Mouse (Mus musculus): ENCODE results near the gene Dlgap1.

Dlgap1 gene

DNA sequence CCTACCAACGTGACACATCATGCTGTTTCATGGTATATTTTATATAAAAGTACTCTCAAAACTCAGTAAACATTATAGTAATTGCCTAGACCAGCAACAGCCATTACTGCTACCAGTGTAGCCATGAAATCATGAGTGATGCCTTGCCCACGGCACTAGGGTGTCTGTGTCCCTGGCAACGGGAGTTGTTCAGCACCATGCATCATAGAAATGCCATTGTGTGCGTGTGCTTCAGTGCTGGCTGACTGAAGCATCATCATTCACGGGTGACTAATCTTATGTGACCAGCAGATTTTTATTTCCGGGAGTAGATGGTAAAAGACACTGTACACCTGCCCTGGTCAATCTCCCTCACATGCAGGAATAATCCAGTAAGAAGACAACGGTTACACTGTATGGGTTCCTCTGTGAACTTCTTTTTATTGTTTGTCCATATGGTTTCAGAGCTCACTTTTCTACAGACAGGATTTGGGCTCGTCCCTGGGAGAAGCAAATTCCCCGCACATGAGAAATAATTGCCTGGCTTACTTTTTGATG, 203.7 kb downstream of the Dlgap1 start:
- no peak for DNase-seq (ENCODE audit: low read depth in 2 of 2, low spot score in 2 of 2)

GRCm38 (mm10) chr17:70173916-70174315, 205.0 kb downstream of the Dlgap1 start:
- DNase-seq (ENCODE audit: low read depth in 2 of 2, low spot score in 2 of 2): no peak

GRCm38 (mm10) chr17:70191228-70191627, 222.4 kb downstream of the Dlgap1 start:
- no peak for DNase-seq (ENCODE audit: low read depth in 2 of 2, low spot score in 2 of 2)

DNA sequence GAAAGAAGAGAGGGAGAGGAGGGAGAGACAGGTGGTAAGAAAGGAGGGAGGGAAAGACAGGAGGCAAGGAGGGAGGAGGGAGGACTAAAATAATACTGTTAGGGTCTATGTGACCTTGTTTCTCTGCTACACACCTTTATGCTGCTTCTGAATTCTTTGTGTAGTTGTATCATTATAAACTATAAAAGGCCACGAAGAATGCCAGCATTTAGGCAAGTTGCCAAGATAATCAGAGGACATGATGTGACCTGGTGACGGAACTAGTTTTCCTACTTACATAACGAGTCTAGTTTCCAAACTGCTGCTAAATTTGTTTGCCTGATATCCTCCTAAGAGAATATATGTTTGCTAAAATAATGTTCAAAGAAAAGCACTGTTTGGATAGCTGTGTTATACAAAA, 254.0 kb downstream of the Dlgap1 start:
- no peak for DNase-seq (ENCODE audit: low read depth in 2 of 2, low spot score in 2 of 2)

DNA sequence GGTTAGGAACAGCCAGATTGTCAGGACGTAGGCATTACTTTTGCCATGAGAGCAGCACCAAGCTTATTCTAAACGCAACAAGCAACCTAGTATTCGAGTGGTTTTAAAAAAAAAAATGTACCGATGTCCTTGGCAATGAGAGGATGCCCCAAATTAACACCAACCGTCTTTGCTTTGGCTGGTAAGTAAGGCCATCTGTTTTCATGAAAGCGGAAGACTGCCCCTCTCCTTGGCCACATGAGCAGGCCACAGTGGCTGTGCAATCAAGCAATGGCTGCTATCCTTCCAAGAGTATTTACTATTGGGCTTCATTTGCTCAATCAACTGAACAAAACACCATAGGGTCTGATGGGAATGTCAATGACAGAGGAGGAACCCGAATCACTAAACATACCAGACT, 278.5 kb downstream of the Dlgap1 start:
- no peak for DNase-seq (ENCODE audit: low read depth in 2 of 2, low spot score in 2 of 2)

GRCm38 (mm10) chr17:70248250-70248649, 279.4 kb downstream of the Dlgap1 start:
- no peak for DNase-seq (ENCODE audit: low read depth in 2 of 2, low spot score in 2 of 2)

DNA sequence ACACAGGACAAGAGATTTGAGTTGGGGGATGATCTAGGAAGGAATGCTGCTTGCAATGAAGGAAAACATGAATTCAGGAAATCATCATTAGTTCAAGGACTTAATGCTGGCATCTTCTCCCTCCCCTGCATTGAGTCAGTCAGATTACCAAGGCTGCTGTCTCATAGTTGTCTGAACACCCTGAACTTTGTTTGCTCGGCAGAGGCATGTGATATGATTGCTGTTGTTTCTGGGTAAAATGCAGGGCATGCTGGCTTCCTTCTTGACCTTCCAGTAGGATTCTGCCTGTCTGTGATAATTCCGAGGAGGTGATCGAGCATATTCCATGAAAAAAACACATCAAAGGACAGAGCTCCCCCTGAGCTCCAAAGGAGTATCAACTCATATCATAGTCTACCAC, 283.6 kb downstream of the Dlgap1 start:
- DNase-seq (ENCODE audit: low read depth in 2 of 2, low spot score in 2 of 2): no peak

- DNase-seq (ENCODE audit: low read depth in 2 of 2, low spot score in 2 of 2): no peak
These were observed 287.5 kb downstream of the Dlgap1 start for GRCm38 (mm10) chr17:70256371-70256770.

GRCm38 (mm10) chr17:70263156-70263555, 294.3 kb downstream of the Dlgap1 start:
- no peak for DNase-seq (ENCODE audit: low read depth in 2 of 2, low spot score in 2 of 2)

DNA sequence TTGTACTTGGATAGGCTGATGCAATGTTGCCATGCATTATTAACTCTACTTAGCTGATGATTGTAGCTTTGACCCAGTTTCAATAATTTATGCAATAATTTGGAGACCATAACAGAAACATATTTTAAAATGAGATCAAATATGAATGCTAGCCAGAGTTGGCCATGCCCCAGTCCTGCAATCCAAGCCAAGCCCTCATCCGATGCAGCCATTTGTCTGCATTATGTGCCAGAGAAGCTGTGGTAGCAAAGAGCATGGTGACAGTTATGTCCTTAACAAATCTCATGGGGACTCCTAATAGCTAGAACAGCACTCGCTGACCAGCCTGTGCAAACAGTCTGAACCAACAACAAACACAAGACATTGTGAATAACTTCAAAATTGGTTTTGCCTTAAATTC, 303.3 kb downstream of the Dlgap1 start:
- no peak for DNase-seq (ENCODE audit: low read depth in 2 of 2, low spot score in 2 of 2)

- no peak for DNase-seq (ENCODE audit: low read depth in 2 of 2, low spot score in 2 of 2)
These were observed 318.8 kb downstream of the Dlgap1 start for GRCm38 (mm10) chr17:70287708-70288107.

DNA sequence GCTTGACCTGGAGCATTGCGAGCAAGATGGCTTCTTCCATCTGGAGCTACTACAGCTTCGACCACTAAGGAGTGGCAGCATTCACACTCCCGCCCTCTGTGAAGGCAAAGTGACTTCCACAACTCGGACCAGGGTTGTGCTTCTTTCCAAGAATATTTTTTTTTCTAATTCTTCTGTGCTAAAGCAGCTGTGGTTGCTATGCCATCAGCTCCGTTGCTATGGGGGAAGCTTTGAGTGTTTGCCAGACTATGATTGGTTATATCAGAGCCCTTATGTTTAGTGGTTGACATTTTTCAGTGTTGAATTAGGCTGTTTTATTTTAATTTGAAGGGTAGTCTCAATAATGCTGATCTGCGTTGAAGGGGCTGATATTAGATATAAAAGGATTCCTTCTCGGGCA, 325.2 kb downstream of the Dlgap1 start:
- no peak for DNase-seq (ENCODE audit: low read depth in 2 of 2, low spot score in 2 of 2)

GRCm38 (mm10) chr17:70301941-70302478, 333.1 kb downstream of the Dlgap1 start:
- DNase-seq (ENCODE audit: low read depth in 2 of 2, low spot score in 2 of 2): no peak

- no peak for DNase-seq (ENCODE audit: low read depth in 2 of 2, low spot score in 2 of 2)
These were observed 333.8 kb downstream of the Dlgap1 start for GRCm38 (mm10) chr17:70302656-70303055.

DNA sequence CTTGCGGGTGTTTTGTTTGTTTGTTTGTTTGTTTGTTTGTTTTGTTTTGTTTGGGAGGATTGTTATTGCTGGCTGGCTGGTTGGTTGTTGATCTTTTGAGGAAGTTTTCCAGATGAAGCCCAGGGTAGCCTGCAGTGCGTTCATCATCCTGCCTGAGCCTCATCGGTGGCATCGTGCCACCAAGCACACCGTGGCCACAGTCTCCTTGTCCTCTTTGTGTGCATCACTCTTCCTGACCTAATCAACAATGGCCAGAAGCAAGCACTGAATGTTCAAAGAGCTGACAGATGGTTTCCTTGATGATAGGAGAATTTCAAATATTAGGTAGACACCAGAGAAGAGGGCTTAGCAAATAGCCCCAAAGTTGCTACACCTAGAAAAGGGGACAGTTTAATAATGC, 336.1 kb downstream of the Dlgap1 start:
- no peak for DNase-seq (ENCODE audit: low read depth in 2 of 2, low spot score in 2 of 2)

DNA sequence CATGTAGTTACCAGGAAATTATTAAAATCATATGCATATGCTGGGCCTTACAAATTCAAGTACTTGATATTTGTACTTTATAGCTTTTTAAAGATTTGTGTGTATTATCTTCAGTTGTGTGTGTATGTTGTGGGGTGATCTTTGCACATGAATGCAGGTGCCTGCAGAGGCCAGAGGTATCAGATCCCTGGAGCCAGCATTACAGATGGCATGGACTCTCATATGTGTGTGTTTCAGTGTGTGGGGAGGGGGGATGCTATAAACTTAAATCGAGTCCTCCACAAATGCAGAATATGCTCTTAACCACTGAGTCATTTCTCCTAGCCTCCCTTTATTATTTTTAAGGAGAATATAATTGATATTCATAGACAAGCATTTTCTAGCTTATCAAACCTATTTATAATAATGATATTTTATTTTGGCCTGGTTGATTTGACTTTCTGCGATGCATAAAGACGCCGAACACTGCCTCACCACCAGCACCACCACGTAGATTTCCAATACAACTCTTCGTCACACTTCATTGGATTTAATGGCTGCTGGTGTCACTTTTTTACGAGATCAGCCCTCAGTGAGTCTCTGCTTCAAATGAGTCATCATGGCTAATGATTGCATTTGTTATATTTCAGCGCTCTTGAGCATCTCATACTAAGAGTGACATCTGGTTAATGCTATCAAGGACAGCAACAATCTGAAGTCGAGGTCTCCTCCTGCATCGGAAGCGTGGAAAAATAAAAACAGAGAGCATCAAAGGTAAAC, 338.7 kb downstream of the Dlgap1 start:
- DNase-seq (ENCODE audit: low read depth in 2 of 2, low spot score in 2 of 2): no peak

DNA sequence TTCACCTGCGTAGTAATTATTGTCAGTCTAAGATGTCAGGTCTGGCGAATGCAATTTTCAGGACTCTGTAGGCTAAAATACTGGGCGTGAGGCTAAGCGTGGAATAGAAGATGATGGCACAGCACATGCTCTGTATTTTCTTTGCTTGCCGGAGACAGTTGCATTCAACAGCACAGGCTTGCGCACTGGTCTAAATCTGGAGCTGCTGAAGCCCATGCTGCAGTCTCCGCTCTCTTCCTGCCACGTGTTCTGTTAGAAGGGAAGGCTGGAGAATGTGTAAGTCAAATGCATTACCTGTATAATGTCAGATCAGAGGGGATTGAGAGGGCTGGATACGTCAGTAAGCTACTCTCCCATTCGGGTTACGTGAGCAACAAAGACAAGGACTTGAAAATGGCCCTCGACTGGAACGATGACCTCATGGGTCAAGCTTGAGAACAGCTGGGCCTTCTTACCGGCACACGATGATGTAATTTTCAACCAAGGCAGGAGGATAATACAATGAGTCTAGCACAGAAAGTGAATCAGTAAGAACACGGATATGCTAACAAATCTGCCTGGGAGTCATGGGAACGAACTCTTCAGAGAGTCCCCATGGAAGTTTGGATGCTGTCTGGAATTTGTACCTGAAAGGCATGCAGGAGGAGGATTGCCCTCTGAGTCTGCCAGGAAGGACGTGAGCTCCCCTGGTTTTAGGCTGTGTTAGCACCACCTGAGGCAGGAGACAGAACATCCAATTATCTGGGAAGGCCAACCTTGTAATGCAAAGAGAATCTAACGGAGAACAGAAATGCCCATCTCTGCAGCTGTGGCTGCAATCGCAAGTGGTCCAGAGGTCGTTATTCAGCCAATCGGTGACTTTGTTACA, 339.7 kb downstream of the Dlgap1 start:
- no peak for DNase-seq (ENCODE audit: low read depth in 2 of 2, low spot score in 2 of 2)

DNA sequence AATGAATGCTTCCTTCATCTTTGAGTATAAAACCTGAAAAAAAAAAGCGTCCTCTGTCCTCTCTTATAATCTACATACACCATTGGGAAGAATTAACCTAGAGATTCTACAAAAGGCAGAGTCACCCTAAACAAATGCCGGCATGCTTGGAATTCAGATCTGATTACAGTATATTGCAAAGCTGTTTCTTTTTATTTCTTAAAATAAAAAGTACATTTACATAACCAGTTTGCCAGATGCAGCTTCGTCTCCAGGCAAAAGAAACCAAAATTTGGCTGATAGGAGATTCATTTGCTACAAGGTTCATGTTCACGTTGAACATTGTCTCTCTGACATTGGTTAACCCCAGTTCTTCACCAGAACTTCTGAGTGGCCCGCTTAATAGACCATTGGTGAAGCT, 347.5 kb downstream of the Dlgap1 start:
- no peak for DNase-seq (ENCODE audit: low read depth in 2 of 2, low spot score in 2 of 2)

DNA sequence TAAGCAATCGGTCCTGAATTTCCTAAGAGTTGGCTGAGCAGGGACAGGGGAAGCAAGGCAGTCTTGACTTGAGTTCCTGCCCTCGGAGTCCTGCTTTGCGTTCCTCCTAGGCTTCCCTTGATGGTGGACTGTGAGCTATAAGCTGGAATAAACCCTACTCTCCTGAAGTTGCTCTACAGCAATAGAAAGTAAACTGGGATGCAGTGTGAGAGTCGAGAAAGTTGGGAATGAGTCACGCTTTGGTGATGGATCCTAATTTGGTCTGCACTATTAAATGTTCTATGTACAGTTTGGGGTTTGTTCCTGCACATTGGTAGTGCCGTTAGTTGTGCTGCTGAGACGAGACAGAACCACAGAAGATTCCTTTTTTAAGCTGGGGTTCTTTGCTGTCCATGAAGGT, 348.9 kb downstream of the Dlgap1 start:
- no peak for DNase-seq (ENCODE audit: low read depth in 2 of 2, low spot score in 2 of 2)

DNA sequence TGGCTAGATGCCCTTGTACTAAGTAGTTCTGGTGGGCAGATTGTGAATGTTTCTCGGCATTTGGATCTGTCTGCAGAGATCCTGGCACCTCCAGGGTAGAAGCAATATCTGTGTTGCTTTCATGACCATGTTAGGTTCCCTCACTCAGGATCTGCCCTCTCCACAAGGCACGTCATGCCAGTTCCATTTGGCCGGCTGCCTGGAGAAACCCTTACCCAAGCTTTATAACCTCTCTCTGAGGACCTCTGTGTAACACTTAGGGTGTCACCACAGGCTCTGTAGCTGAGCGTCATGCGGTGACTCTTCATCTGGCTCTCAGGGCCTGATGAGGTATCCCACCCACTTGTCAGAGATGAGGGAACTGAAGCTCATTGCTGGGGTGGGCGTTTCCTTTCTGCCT, 353.1 kb downstream of the Dlgap1 start:
- no peak for DNase-seq (ENCODE audit: low read depth in 2 of 2, low spot score in 2 of 2)

- no peak for DNase-seq (ENCODE audit: low read depth in 2 of 2, low spot score in 2 of 2)
These were observed 364.6 kb downstream of the Dlgap1 start for GRCm38 (mm10) chr17:70333440-70333839.

- no peak for DNase-seq (ENCODE audit: low read depth in 2 of 2, low spot score in 2 of 2)
These were observed 365.3 kb downstream of the Dlgap1 start for GRCm38 (mm10) chr17:70334171-70334570.

All from CD8-positive naive resting alpha-beta T cell, adult 2 months (primary cell).